Mouse (Mus musculus) c-Kit-negative CD71-positive TER-119-positive erythroid progenitor cells, embryonic 14.5 days (primary cell): ENCODE data around the gene Gm49416.

Experiments
- DNase-seq: peaks from one replicate; pipeline ENCODE4 v3.0.0-alpha.2; 2013; ENCODE audit warnings: low read depth, low spot score

Gene Gm49416

DNA sequence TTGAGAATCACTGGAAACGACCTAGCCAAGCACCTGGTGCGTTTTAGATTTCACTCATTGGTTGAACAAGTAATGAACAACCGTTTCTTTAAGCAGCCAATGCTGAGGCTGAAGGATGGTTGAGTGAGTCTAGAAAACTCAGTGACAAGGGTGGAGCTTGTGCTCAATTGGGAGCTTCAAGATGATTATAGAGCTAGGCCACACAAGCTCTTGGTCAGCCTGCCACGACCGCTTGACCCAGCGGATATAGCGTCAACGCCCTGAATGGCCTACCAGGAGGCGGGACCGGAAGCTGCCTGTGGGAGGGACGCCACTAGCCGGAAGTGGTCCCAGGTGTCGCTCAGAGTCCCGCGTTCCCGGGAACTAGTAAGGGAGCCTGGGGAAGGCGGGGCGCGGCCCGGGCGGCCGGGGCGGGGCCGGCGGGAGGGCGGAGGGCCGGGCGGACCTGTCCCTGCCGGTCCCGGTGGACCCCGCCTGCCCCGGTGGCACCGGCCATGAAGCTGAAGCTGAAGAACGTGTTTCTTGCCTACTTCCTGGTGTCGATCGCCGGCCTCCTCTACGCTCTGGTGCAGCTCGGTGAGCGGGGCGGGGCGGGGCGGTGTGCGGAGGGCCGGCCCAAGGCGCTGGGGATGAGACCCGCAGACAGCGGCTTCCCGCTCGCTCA, 31.5 kb downstream of the Gm49416 start, which contains the start of gene B3gat3:
TSS of gene B3gat3 (plus strand) at position 302 of the 664 bp plus-strand sequence.
- DNase-seq, result peak; percentile 86

DNA sequence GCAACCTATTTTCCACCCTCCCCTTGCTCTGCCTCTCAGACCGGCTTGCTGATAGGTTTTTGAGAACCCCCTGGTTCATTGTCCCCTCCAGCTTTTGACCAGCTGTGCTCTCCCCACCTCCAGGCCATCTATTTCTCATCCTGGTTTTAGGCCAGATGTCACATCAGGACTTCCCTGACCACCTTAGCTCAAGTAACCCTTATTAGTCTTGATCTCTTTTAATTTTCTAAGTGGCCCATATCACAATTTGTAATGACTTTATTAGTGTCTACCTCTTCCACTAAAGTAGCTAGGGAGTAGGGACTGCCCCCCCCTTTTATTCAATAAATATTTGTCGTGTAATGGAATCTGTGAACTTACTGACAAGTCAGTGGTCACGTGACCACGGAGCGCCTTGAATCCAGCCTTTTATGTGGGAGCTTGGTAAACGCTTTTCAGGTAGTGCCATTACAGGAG, 32.1 kb downstream of the Gm49416 start:
- peak; percentile 73 for DNase-seq

- DNase-seq, result no peak
These were observed 33.0 kb downstream of the Gm49416 start for GRCm38 (mm10) chr19:8921741-8922140.

- no peak for DNase-seq
These were observed 38.0 kb downstream of the Gm49416 start for GRCm38 (mm10) chr19:8926766-8927165.

GRCm38 (mm10) chr19:8927891-8928525, 39.3 kb downstream of the Gm49416 start:
- no peak for DNase-seq

DNA sequence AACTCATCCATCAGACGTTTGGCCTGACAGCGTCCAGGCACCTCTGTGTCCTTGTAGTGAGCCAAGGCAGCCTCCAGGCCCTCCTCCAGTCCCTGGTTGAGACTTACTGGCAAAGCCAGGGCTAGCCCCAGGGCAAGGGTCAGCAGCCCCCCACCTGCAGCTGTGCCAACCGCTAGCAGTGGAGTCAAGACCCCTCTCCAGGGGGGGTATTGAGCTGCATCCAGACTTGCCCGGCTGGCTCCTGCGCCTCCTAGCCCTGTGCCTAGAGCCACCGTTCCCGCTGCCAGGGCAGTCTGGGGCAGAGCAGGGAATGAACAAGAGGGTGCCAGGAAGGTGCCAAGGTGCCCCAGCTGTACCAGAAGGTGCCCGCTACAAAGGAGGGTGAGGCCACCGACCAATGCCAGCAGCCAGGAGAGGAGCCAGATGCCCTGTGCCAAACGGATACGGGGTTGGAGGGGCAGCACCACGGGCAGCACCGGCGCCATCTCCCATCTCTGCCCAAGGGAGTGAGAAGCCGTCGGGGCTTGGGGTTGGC, 40.0 kb downstream of the Gm49416 start:
- no peak for DNase-seq

GRCm38 (mm10) chr19:8929224-8930088, 40.7 kb downstream of the Gm49416 start, which contains the start of the genes Rom1 and Eml3:
Rom1 (minus strand) TSS chr19:8929356.
Eml3 (plus strand) TSS chr19:8929552.
- peak; percentile 71 for DNase-seq

DNA sequence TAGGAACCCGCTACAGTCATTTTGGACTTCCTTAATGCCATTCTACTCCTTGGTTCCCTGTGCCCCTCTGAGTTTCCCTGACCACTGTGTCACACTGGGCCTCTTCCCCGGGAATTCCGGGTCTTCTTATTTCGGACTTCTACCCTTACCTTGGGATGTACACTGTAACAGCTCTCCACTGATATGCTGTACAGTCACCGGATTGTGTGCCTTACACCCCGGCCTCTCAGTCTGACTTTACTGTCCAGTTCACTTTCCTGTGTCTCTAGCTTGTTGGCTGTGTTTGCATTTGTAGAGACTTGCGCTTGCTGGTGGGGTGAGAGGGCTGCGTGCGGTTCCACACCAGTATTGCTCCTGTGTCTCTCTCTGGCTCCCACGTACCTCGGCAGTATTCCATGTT, 41.4 kb downstream of the Gm49416 start:
- DNase-seq, result no peak

- no peak for DNase-seq
These were observed 42.0 kb downstream of the Gm49416 start for GRCm38 (mm10) chr19:8930771-8931170.

DNA sequence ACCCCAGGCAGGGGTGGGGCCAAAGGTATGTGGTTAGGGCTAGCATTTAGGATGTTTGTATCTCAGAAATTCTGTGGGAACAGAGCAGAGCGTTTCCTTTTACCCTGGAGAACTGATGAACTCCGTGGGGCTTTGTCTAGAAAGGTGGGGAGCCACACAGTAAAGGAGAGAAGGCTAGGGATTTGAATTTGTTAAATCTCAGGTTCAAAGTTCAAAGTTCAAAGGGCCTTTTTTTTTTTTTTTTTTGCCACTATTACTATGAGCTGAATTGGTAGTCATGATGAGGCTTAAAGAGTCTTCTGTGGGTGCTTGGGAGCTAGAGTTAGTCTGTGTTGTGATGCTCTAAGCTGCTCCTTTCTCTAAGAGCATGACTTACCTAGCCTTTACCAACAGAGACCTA, 48.0 kb downstream of the Gm49416 start:
- no peak for DNase-seq

DNA sequence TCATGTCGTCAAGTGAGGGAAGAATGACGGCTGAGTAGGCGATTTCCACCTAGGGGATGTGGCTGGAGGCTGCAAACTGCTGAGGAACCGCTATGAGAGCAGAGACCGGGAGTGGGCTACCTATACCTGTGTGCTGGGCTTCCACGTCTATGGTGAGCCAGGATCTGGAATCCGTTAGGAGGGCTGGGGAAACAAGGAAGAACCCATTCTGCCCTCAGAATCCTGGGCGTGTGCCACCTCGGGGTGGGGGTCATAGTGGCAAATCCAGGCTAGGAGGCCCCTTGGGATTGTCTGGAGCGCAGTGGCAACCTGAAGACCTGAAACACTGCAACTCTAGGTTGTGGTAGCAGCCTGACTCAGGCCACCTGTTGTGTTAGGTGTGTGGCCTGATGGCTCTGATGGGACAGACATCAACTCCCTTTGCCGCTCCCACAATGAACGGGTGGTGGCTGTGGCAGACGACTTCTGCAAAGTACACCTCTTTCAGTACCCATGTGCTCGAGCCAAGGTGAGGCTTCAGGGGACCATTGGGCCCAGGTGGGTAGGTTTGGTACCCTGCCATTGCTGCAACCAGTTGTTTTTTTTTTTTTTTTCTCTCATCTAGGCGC, 51.9 kb downstream of the Gm49416 start:
- DNase-seq, result no peak

DNA sequence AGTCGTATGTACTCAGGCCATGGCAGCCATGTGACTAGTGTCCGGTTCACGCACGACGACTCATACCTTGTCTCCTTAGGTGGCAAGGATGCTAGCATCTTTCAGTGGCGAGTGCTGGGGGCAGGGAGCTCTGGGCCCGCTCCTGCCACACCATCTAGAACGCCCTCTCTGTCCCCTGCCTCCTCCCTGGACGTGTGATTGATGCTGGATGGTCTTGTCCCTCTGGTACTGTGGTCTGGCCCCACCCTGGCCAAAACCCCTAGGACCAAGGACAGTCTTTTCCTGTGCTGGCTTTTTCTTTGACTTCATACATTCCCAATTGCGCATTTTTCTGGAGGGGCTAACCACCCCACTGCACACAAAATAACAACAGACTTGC, 52.4 kb downstream of the Gm49416 start:
- DNase-seq, result no peak

DNA sequence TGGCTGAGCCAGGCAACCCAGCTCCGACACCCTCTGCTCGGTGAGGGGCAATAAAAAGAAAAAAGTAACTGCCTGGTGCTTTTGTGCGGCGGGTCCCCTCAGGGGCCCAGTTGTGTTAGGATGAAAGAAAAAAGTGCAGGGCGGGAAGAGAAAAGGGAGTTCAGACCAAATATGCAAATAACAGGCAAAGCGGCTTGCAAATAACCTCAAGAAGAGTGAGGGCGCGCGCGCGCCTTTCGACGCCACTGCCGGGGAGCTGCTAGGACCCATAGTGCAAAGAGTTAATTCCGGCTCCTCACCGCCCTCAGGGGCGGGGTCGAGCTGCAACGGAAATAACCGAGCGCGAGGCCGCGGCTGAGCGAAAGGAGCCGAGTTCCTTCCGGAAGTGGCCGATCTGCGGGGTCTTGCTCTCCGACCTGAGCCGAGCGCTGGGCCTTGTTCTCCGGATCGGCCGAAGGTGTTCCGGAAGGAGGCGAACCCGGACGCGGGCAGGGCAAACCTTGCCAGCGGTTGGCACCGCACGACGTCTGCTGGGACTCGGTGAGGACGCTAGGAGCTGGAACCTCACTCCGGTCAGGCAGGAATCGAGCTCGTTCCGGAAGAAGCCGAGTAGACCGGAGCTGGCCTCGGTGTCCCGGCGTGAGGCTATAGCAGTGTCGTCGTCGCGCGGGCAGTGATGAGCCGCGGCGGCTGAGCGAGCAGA, 52.9 kb downstream of the Gm49416 start, which contains the start of gene Mta2:
TSS of gene Mta2 (plus strand) at position 361 of the 703 bp plus-strand sequence.
- DNase-seq, result peak; percentile 87

DNA sequence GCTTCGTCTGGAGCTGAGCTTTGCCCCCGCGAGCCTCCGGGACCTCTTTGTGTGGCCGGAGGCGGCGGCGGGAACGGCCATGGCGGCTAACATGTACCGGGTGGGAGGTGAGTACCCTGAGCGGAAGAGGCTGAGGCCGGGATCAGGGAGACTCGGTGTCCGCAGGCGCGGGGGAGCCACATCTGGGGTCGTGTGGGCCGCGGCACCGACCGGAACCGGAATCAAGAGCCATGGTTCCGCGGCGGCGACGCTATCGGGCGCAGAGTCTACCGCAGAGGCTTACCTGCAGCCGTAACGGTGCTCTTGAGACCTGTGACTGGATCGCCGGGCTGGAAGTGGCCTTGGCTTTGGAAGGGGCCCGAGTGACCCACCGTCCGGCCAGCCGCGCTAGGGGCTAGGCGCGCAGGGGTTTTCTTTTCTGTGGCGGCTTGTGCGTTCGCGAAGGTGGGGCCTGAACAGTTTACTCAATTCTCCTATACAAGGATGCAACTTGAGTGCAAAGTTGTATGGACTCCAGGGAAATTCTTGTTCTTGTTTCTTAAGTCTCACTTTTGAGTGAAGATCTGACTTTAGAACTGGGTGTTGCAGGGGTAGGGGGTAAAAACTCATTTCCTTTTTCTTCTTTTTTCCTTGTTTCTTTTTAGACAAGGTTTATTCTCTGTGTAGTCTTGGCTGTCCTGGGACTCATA, 53.7 kb downstream of the Gm49416 start:
- DNase-seq, result no peak

DNA sequence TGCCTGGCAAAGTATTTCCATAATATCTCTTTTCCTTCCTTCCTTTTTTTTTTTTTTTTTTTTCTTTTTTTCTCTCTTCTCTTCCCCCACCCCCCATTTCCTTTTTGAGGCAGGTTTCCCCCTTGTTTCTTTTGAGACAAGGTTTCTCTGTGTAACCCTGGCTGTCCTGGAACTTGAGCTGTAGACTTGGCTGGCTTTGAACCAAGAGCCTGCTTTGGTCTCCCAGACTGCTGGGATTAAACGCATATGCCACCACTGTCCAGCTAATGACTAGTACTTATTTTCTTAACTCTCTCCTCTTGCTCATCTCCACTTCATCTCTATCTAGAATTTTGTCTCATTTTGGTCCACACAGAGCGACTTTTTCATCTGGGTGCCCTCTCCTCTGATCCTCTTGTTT, 54.3 kb downstream of the Gm49416 start:
- no peak for DNase-seq

DNA sequence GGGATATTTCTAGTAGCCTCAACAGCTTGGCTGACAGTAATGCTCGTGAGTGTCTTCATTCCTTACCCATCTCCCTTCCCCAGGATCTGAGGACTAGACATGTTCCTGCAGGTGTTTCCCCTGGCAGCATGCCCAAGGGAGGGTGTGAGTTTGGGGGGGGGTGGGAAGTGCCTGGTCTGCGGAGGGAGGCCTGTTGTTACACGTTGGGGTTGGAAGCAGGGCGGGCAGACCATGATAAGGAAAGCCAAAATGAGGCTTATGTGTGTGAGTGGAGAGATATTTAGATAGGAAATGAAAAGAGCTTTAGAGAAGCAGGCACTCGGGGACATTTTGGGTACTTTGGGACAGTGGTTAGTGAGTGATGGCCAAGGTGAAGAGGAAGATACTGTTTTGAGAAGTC, 55.3 kb downstream of the Gm49416 start:
- no peak for DNase-seq

DNA sequence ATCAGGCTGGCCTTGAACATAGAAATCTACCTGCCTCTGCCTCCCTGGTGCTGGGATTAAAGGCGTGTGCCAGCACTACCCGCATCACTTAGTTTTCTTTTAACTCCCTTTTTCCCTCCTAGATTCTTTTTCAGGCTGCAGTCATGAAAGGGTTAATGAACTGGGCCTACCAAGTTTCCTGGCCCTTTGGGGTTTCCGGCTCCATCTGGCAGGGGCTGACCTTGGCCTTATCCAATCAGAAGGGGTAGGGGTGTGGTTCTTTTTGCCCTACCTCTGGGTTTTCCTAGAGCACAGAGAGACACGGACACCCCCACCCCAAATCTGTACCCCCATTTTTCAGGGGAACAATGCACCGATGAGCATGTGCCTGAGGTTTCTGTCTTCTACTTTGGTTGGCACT, 56.0 kb downstream of the Gm49416 start:
- no peak for DNase-seq
